Mouse (Mus musculus) liver (tissue): Measurements from ENCODE around the gene Gm28372.

Source experiments
- DNase-seq: peaks from one replicate; pipeline ENCODE4 v3.0.0-alpha.2; 2020; ENCODE audit warnings: mixed read lengths

The Gm28372 gene

DNA sequence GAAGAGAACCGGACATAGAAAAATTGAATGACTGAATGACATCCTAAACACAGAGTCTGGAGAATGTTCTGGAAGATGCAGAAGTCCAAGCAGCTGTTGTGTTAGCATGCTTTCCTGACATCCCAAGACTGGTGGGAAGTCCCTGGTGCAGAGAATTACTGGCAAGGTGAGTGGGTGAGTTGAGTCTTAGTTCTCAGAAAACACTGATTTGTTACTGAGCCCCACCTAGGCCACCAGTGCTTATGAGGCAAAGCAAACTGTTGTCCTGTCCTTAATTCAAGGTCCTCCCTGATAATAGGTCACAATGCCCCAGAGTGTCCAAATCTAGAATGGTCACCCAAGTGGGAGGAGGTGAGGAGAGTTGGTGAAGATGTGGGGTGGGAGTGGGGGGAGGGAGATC, at the start of gene Gm28372, which contains the start of gene 1700020A23Rik:
Gene Gm28372 (plus strand): TSS at position 301 of the 400 bp plus-strand sequence.
Gene 1700020A23Rik (plus strand): TSS at position 321 of the 400 bp plus-strand sequence.
- no peak for DNase-seq

GRCm38 (mm10) chr2:130357551-130357950, 47.5 kb upstream of the Gm28372 start:
- no peak for DNase-seq

GRCm38 (mm10) chr2:130358852-130359251, 46.2 kb upstream of the Gm28372 start:
- no peak for DNase-seq

DNA sequence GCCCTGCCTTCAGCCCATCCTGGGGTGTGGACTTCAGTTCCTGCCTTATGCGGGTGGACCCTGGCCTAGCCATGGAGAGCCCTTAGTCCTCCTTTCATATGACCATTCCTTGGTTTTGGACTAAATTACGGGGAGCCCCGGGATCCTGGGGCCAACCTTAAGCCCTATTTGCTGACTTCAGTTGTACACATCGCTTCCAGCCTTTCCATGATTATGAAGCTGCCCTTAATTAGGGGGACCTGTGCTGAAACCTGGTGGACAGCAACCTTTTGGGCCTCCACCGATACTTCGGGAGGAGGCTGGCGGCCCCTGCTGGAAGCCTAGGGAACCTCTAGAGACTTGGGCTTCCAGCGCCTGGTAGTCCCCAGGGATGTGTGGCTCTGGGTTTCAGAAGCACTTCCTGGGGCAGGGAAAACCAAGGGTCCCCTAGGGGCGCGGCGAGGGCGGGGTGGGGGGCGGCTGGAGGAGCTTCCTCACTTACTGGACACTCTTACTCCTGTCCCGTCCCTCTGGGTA, 42.5 kb upstream of the Gm28372 start:
- peak; percentile 58 for DNase-seq

- DNase-seq: peak; percentile 8
These were observed 39.6 kb upstream of the Gm28372 start for GRCm38 (mm10) chr2:130365211-130366094.

DNA sequence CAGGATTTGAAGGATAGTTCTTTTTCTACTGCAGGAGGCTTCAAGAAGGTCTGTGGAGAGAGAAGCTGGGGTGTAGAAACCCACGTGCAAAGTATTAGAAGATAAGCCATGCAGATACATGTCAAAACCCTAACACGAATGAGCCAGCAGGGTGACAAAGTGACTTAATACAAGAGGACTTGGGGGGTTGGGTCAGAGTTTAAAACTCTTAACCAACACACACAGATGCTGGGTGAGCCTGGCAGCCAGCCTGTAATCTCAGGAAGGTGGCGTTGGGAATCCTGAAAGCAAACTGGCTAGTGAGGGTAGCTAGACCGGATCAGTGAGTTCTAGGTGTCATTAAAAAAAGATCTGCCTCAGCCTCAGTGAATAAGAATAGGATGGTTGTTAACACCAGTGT, 37.7 kb upstream of the Gm28372 start:
- no peak for DNase-seq

- DNase-seq: peak; percentile 19
These were observed 32.0 kb upstream of the Gm28372 start for GRCm38 (mm10) chr2:130373026-130373425.

DNA sequence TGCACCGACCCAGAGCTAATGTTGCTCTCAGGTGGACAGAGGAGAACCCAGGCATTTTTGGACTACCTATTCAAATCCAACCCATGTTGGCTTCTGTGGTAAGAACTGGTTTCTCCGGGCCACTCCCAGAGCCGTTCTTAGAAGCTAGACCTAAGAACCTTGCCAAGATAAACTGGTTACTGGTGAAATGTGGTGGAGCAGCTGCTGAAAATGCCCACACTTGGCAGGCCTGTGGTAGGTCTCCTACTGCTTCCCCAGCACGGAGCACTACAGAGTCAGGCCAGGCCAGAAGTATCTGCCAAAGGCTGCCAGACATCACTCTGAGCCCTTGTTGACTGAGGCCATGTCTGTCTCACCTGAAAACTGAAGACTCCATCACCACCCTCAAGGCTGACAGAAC, 30.1 kb upstream of the Gm28372 start:
- no peak for DNase-seq

DNA sequence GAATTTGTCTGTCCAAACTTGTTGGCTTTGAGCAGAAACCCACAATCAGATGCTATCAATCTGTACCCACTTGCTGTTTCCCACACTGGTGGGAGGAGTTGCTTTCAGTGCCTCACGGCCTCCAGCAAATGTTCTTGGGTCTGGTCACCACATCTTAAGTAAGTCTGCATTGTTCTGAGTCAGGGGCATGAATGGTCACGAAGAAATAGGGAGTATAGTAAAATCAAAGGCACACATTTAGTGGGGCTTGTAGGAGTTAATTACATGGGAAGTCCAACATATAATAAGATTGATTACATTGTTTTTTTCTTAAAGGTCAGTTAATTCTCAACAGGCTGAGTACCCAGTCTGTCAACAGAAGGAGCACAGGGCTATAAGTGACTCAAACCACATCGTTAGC, 21.8 kb upstream of the Gm28372 start:
- DNase-seq: no peak

GRCm38 (mm10) chr2:130383895-130384294, 21.1 kb upstream of the Gm28372 start:
- DNase-seq: no peak

DNA sequence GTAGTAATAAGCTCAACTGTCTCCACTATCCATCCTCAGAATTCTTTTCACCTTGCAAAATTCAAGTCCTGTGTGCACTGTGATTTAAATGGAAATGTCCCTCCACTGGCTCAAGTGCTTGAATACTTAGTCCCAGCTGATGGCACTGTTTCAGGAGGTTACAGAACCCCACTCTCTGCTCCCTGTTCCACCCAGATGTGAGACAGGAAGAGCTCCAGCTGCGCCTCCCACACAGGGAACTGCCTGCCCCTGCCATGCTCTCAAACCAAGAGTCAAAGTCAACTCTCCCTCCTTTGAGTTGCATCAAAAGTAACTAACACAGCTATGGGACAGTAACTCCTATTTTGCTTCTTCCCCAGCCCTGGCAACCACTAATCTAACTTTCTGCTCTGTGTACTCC, 18.8 kb upstream of the Gm28372 start:
- DNase-seq: no peak

DNA sequence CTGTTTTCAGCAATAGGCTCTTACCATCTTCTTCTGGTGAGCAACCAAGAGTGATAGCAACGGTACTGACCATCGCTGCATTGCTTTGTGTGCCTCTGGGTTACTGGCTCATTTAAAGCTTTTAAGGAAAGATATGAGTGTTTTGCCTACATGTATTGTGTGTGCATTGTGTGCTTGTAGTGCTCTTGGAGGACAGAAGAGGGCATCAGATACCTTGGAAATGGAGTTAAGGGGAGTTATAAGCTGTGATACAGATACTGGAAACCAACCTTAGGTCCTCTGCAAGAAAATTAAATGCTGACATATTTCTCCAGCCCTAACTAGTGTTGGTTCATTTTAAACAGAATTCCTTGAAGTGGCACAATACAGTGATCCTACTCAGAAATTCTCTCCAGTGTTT, 16.2 kb upstream of the Gm28372 start:
- DNase-seq: no peak

- DNase-seq: no peak
These were observed 13.9 kb upstream of the Gm28372 start for GRCm38 (mm10) chr2:130390993-130391625.

DNA sequence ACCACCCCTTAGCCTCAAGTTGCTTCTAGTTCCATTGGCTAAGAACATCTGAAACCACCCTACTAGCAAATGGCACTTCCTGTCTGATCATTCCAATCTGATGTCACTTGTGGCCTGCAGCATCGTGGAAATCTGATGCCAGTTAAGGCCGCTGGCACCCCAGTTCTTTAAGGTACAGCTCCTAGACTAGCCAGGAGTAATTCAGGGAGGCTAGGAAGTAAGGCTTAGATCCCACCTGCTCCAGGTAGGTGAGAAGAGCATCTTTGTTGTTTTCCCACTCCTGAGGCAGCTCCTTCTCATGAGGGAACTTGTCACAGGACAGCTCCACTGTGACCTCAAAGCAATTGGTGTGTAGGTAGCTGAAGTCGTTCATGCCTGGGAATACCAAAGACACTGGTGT, 12.2 kb upstream of the Gm28372 start:
- DNase-seq: no peak

DNA sequence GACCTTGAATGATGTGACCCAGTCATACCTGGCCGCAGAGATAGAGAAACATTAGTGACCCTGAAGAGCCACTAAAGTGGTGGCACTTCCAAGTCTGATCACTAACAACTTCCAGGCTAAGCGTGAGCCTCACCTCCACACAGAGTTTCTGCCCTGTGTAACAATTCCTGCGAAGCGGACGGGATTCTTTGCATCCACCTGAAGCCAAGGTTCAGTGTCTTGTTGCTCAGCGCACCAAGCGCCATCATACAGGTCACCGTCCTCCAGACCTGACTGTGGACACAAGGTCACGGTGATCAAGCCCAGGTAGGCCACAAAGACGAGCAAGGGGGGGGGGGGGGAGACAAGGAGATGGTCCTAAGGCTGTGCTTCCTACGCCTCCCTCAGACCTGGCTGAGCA, 9.3 kb upstream of the Gm28372 start:
- DNase-seq: no peak

GRCm38 (mm10) chr2:130397186-130397985, 7.7 kb upstream of the Gm28372 start, which contains the start of gene Cpxm1:
Gene Cpxm1 (minus strand): TSS chr2:130397574.
- peak; percentile 53 for DNase-seq

DNA sequence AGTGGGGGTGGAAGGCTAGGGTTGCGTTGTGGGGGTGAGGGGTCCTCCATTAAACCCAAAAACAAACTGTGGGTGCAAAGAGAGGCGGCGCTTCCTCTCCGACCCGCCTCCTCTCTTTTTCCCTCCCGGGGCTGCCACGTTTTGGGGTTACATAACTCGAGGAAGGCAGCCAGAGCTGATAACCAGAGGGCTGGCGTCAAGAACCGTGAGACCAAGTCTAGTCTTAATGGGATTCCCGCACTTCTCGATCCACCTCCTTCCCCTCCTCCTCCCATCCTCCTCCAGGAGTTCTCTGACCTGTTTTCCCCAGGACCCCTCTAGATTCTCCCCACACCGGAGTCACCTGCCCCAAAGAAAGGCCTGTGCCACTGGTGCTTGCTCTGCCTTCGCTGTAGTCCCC, 6.9 kb upstream of the Gm28372 start:
- DNase-seq: no peak

DNA sequence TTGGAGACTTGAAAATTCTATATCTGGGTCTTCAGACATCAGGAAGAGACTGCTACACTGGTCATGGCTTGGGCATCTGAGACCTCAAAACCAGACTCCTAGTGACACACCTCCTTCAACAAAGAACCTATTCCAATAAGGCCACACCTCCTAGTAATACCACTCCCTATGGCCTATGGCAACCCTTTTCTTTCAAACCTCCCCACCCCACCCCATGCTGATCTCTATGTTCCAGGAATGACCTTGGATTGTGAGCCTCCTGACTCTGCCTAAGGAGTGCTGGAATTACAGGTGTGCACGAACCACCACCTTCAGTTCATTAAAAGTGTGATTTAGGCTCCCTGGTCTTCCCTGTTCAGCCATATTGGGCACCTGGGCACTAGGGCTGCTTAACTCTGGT, 5.0 kb upstream of the Gm28372 start:
- no peak for DNase-seq

GRCm38 (mm10) chr2:130401891-130402290, 3.1 kb upstream of the Gm28372 start:
- DNase-seq: no peak

DNA sequence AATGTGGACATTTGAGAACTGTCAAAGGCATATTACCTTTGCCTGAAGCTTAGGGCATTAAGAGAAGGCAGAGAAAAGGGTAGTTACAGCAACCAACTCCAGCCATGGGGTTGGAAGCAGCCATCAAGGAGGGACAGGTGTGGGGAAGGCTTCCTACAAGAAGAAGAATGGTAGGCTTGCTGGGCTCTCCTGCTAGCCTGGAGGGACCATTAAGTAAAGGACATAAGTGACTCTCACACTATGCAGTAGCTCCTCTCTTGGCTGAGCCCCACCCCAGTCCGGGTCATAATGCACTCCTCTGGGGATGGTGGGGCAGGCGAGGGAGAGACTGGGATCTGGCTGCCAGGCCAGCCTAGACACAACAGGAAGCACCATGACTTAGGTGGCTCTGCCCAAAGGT, 1.1 kb downstream of the Gm28372 start, which contains the start of gene Tmem239:
Gene Tmem239 (plus strand): TSS at position 301 of the 400 bp plus-strand sequence.
- no peak for DNase-seq

- no peak for DNase-seq
These were observed 3.2 kb downstream of the Gm28372 start for GRCm38 (mm10) chr2:130408194-130408593.

GRCm38 (mm10) chr2:130411558-130412495, 6.8 kb downstream of the Gm28372 start:
- DNase-seq: peak; percentile 78
